Mouse (Mus musculus): Measurements from ENCODE around the gene Ebf1.

Ebf1 gene

GRCm38 (mm10) chr11:44949140-44949539 is 332.0 kb downstream of the Ebf1 start:
- no peak for DNase-seq (ENCODE audit: low spot score in 2 of 2)

GRCm38 (mm10) chr11:44950319-44950718 is 333.2 kb downstream of the Ebf1 start:
- DNase-seq (ENCODE audit: low spot score in 2 of 2): no peak

- DNase-seq (ENCODE audit: low spot score in 2 of 2): no peak
Observed at GRCm38 (mm10) chr11:44951506-44951905, 334.4 kb downstream of the Ebf1 start.

- DNase-seq (ENCODE audit: low spot score in 2 of 2): no peak
Observed at GRCm38 (mm10) chr11:44953337-44953736, 336.2 kb downstream of the Ebf1 start.

GRCm38 (mm10) chr11:44953863-44954262 is 336.7 kb downstream of the Ebf1 start:
- DNase-seq (ENCODE audit: low spot score in 2 of 2): no peak

- no peak for DNase-seq (ENCODE audit: low spot score in 2 of 2)
Observed at GRCm38 (mm10) chr11:44954362-44954761, 337.2 kb downstream of the Ebf1 start.

GRCm38 (mm10) chr11:44962746-44963440 is 345.8 kb downstream of the Ebf1 start:
- DNase-seq (ENCODE audit: low spot score in 2 of 2): no peak

- DNase-seq (ENCODE audit: low spot score in 2 of 2): no peak
Observed at GRCm38 (mm10) chr11:44969011-44969410, 351.9 kb downstream of the Ebf1 start.

- DNase-seq (ENCODE audit: low spot score in 2 of 2): no peak
Observed at GRCm38 (mm10) chr11:44974271-44974670, 357.2 kb downstream of the Ebf1 start.

GRCm38 (mm10) chr11:44975151-44975550 is 358.0 kb downstream of the Ebf1 start:
- no peak for DNase-seq (ENCODE audit: low spot score in 2 of 2)

- no peak for DNase-seq (ENCODE audit: low spot score in 2 of 2)
Observed at GRCm38 (mm10) chr11:44976254-44976802, 359.2 kb downstream of the Ebf1 start.

- no peak for DNase-seq (ENCODE audit: low spot score in 2 of 2)
Observed at GRCm38 (mm10) chr11:44977921-44978397, 360.8 kb downstream of the Ebf1 start.

- DNase-seq (ENCODE audit: low spot score in 2 of 2): no peak
Observed at GRCm38 (mm10) chr11:44979391-44979790, 362.3 kb downstream of the Ebf1 start.

- DNase-seq (ENCODE audit: low spot score in 2 of 2): no peak
Observed at GRCm38 (mm10) chr11:44982225-44982624, 365.1 kb downstream of the Ebf1 start.

GRCm38 (mm10) chr11:44983961-44984360 is 366.8 kb downstream of the Ebf1 start:
- no peak for DNase-seq (ENCODE audit: low spot score in 2 of 2)

- DNase-seq (ENCODE audit: low spot score in 2 of 2): no peak
Observed at GRCm38 (mm10) chr11:44984381-44984780, 367.3 kb downstream of the Ebf1 start.

GRCm38 (mm10) chr11:44987796-44988195 is 370.7 kb downstream of the Ebf1 start:
- no peak for DNase-seq (ENCODE audit: low spot score in 2 of 2)

GRCm38 (mm10) chr11:45002681-45003286 is 385.7 kb downstream of the Ebf1 start:
- DNase-seq (ENCODE audit: low spot score in 2 of 2): no peak

- no peak for DNase-seq (ENCODE audit: low spot score in 2 of 2)
Observed at GRCm38 (mm10) chr11:45003716-45004437, 386.8 kb downstream of the Ebf1 start.

- DNase-seq (ENCODE audit: low spot score in 2 of 2): no peak
Observed at GRCm38 (mm10) chr11:45007311-45007710, 390.2 kb downstream of the Ebf1 start.

GRCm38 (mm10) chr11:45008078-45008477 is 391.0 kb downstream of the Ebf1 start:
- DNase-seq (ENCODE audit: low spot score in 2 of 2): peak; percentile 70 to 71

GRCm38 (mm10) chr11:45008760-45009159 is 391.6 kb downstream of the Ebf1 start:
- no peak for DNase-seq (ENCODE audit: low spot score in 2 of 2)

Data from frontal cortex, postnatal 25 days (tissue).